Mouse (Mus musculus): ENCODE measurements at regions not wholly inside any gene's neighbourhood (a gene's known extent, or its start where the extent isn't known, plus 50 kb on each side); places are given as distances from the start of the nearest gene placed in this dataset.

- Histone ChIP-seq H3K9ac (ENCODE audit: low read length) (no peak overlapping the region), H3K27me3 (replicated peaks; ENCODE audit: control insufficient read depth, insufficient read depth, low read length) (no peaks in the 10 kb centered on the region), H3K27ac (ENCODE audit: low read depth, low read length) (no peak overlapping the region), H3K9me3 (replicated peaks; ENCODE audit: control insufficient read depth, low read length) (no peaks in the 10 kb centered on the region), H3K4me3 (ENCODE audit: low read depth, low read length) (no peak overlapping the region), H3K36me3 (ENCODE audit: control insufficient read depth, insufficient read depth, low read length) (no peaks in the 10 kb centered on the region), H3K4me2 (ENCODE audit: low read length) (no peak overlapping the region), H3K4me1 (ENCODE audit: control insufficient read depth, insufficient read depth, low read length) (no peaks in the 10 kb centered on the region)
- 67% methylated on average over 1 of the region's 1 CpGs for WGBS
- ATAC-seq = no peak
- no peak for DNase-seq (ENCODE audit: low spot score)
Observed at GRCm38 (mm10) chr3:9373896-9374295, 236.0 kb downstream of the Zfp704 start.

- Histone ChIP-seq H3K4me2 (ENCODE audit: low read length) (no peak overlapping the region), H3K4me1 (ENCODE audit: control insufficient read depth, insufficient read depth, low read length) (no peaks in the 10 kb centered on the region), H3K9me3 (replicated peaks; ENCODE audit: control insufficient read depth, low read length) (no peaks in the 10 kb centered on the region), H3K27ac (ENCODE audit: low read depth, low read length) (no peak overlapping the region), H3K27me3 (replicated peaks; ENCODE audit: control insufficient read depth, insufficient read depth, low read length) (no peaks in the 10 kb centered on the region), H3K36me3 (ENCODE audit: control insufficient read depth, insufficient read depth, low read length) (no peaks in the 10 kb centered on the region), H3K9ac (ENCODE audit: low read length) (no peak overlapping the region), H3K4me3 (ENCODE audit: low read depth, low read length) (no peak overlapping the region)
- DNase-seq (ENCODE audit: low spot score) = no peak
- WGBS = 89% methylated on average over 2 of the region's 2 CpGs
- no peak for ATAC-seq
Observed at GRCm38 (mm10) chr3:9370096-9370495, 239.8 kb downstream of the Zfp704 start.

- whole genome bisulfite sequencing = 86% methylated on average over 9 of the region's 9 CpGs
- no peaks in the 10 kb centered on the region for H3K4me1 ChIP-seq (ENCODE audit: control insufficient read depth, insufficient read depth, low read length)
- H3K27me3 ChIP-seq (replicated peaks; ENCODE audit: control insufficient read depth, insufficient read depth, low read length) = no peaks in the 10 kb centered on the region
- H3K9me3 ChIP-seq (replicated peaks; ENCODE audit: control insufficient read depth, low read length) = no peaks in the 10 kb centered on the region
- ATAC-seq (no peak), DNase-seq (ENCODE audit: low spot score) (no peak)
- H3K4me3 ChIP-seq (ENCODE audit: low read depth, low read length) = no peak overlapping the region
- H3K4me2 ChIP-seq (ENCODE audit: low read length) = no peak overlapping the region
- no peaks in the 10 kb centered on the region for H3K36me3 ChIP-seq (ENCODE audit: control insufficient read depth, insufficient read depth, low read length)
- no peak overlapping the region for H3K27ac ChIP-seq (ENCODE audit: low read depth, low read length)
- H3K9ac ChIP-seq (ENCODE audit: low read length) = no peak overlapping the region
Observed at GRCm38 (mm10) chr3:9365791-9366190, 244.1 kb downstream of the Zfp704 start.

GRCm38 (mm10) chr3:9359186-9359585 is 250.7 kb downstream of the Zfp704 start:
- no peak overlapping the region for H3K9ac ChIP-seq (ENCODE audit: low read length)
- ATAC-seq = no peak

GRCm38 (mm10) chr3:9358111-9358510 is 251.8 kb downstream of the Zfp704 start:
- Histone ChIP-seq H3K27me3 (replicated peaks; ENCODE audit: control insufficient read depth, insufficient read depth, low read length) (no peaks in the 10 kb centered on the region), H3K4me2 (ENCODE audit: low read length) (no peak overlapping the region), H3K4me3 (ENCODE audit: low read depth, low read length) (no peak overlapping the region), H3K4me1 (ENCODE audit: control insufficient read depth, insufficient read depth, low read length) (no peaks in the 10 kb centered on the region), H3K9me3 (replicated peaks; ENCODE audit: control insufficient read depth, low read length) (no peaks in the 10 kb centered on the region), H3K9ac (ENCODE audit: low read length) (no peak overlapping the region), H3K27ac (ENCODE audit: low read depth, low read length) (no peak overlapping the region), H3K36me3 (ENCODE audit: control insufficient read depth, insufficient read depth, low read length) (no peaks in the 10 kb centered on the region)
- DNase-seq (ENCODE audit: low spot score) = no peak
- no peak for ATAC-seq
- 59% methylated on average over 12 of the region's 12 CpGs for WGBS

More at GRCm38 (mm10) chr3:9359186-9359585, 250.7 kb downstream of the Zfp704 start:
- H3K9me3 ChIP-seq (replicated peaks; ENCODE audit: control insufficient read depth, low read length) = no peaks in the 10 kb centered on the region
- no peak for DNase-seq (ENCODE audit: low spot score)
- H3K27me3 ChIP-seq (replicated peaks; ENCODE audit: control insufficient read depth, insufficient read depth, low read length) = no peaks in the 10 kb centered on the region
- no peaks in the 10 kb centered on the region for H3K36me3 ChIP-seq (ENCODE audit: control insufficient read depth, insufficient read depth, low read length)
- no peak overlapping the region for H3K27ac ChIP-seq (ENCODE audit: low read depth, low read length)
- no peaks in the 10 kb centered on the region for H3K4me1 ChIP-seq (ENCODE audit: control insufficient read depth, insufficient read depth, low read length)
- H3K4me3 ChIP-seq (ENCODE audit: low read depth, low read length) = no peak overlapping the region
- WGBS = 92% methylated on average over 8 of the region's 8 CpGs
- H3K4me2 ChIP-seq (ENCODE audit: low read length) = no peak overlapping the region

GRCm38 (mm10) chr3:9357639-9358038 is 252.2 kb downstream of the Zfp704 start:
- DNase-seq (ENCODE audit: low spot score) (no peak), ATAC-seq (no peak)
- Histone ChIP-seq H3K9ac (ENCODE audit: low read length) (no peak overlapping the region), H3K27me3 (replicated peaks; ENCODE audit: control insufficient read depth, insufficient read depth, low read length) (no peaks in the 10 kb centered on the region), H3K9me3 (replicated peaks; ENCODE audit: control insufficient read depth, low read length) (no peaks in the 10 kb centered on the region), H3K36me3 (ENCODE audit: control insufficient read depth, insufficient read depth, low read length) (no peaks in the 10 kb centered on the region), H3K4me3 (ENCODE audit: low read depth, low read length) (no peak overlapping the region), H3K4me1 (ENCODE audit: control insufficient read depth, insufficient read depth, low read length) (no peaks in the 10 kb centered on the region), H3K27ac (ENCODE audit: low read depth, low read length) (no peak overlapping the region), H3K4me2 (ENCODE audit: low read length) (no peak overlapping the region)
- 89% methylated on average over 2 of the region's 2 CpGs for WGBS

GRCm38 (mm10) chr3:9355875-9356274 is 254.0 kb downstream of the Zfp704 start:
- Histone ChIP-seq H3K4me2 (ENCODE audit: low read length) (no peak overlapping the region), H3K36me3 (ENCODE audit: control insufficient read depth, insufficient read depth, low read length) (no peaks in the 10 kb centered on the region), H3K27me3 (replicated peaks; ENCODE audit: control insufficient read depth, insufficient read depth, low read length) (no peaks in the 10 kb centered on the region; the same call in 1 of the 2 replicates), H3K27ac (ENCODE audit: low read depth, low read length) (no peak overlapping the region), H3K4me1 (ENCODE audit: control insufficient read depth, insufficient read depth, low read length) (no peaks in the 10 kb centered on the region), H3K9me3 (replicated peaks; ENCODE audit: control insufficient read depth, low read length) (no peaks in the 10 kb centered on the region), H3K9ac (ENCODE audit: low read length) (no peak overlapping the region), H3K4me3 (ENCODE audit: low read depth, low read length) (no peak overlapping the region)
- WGBS = 50% methylated on average over 4 of the region's 4 CpGs
- ATAC-seq = no peak
- DNase-seq (ENCODE audit: low spot score) = no peak

GRCm38 (mm10) chr3:9354756-9355155 is 255.1 kb downstream of the Zfp704 start:
- Histone ChIP-seq H3K4me2 (ENCODE audit: low read length) (no peak overlapping the region), H3K27ac (ENCODE audit: low read depth, low read length) (no peak overlapping the region), H3K4me3 (ENCODE audit: low read depth, low read length) (no peak overlapping the region), H3K27me3 (replicated peaks; ENCODE audit: control insufficient read depth, insufficient read depth, low read length) (no peaks in the 10 kb centered on the region; the same call in 1 of the 2 replicates), H3K9ac (ENCODE audit: low read length) (no peak overlapping the region), H3K4me1 (ENCODE audit: control insufficient read depth, insufficient read depth, low read length) (no peaks in the 10 kb centered on the region), H3K36me3 (ENCODE audit: control insufficient read depth, insufficient read depth, low read length) (no peaks in the 10 kb centered on the region), H3K9me3 (replicated peaks; ENCODE audit: control insufficient read depth, low read length) (no peaks in the 10 kb centered on the region)
- 91% methylated on average over 11 of the region's 11 CpGs for WGBS
- ATAC-seq (no peak), DNase-seq (ENCODE audit: low spot score) (no peak)

GRCm38 (mm10) chr3:9352251-9352650 is 257.6 kb downstream of the Zfp704 start:
- Histone ChIP-seq H3K36me3 (ENCODE audit: control insufficient read depth, insufficient read depth, low read length) (no peaks in the 10 kb centered on the region), H3K4me2 (ENCODE audit: low read length) (no peak overlapping the region), H3K27ac (ENCODE audit: low read depth, low read length) (no peak overlapping the region), H3K4me3 (ENCODE audit: low read depth, low read length) (no peak overlapping the region), H3K9ac (ENCODE audit: low read length) (no peak overlapping the region), H3K27me3 (replicated peaks; ENCODE audit: control insufficient read depth, insufficient read depth, low read length) (no peaks in the 10 kb centered on the region; the same call in 1 of the 2 replicates), H3K4me1 (ENCODE audit: control insufficient read depth, insufficient read depth, low read length) (0 out of 2 replicates have a peak, but pooled peaks cover 5% of the 10 kb centered on the region), H3K9me3 (replicated peaks; ENCODE audit: control insufficient read depth, low read length) (no peaks in the 10 kb centered on the region)
- ATAC-seq (no peak), DNase-seq (ENCODE audit: low spot score) (no peak)
- WGBS = 40% methylated on average over 7 of the region's 7 CpGs
